Mouse (Mus musculus): Measurements from ENCODE around the gene Bcas3. TPM values are rescaled to one million over a fixed set of nuclear protein-coding genes. Genes with fewer than 3 reads are reported as not detected.

Gene Bcas3
- polyA plus RNA-seq, 1 experiment, result 35.1 TPM

DNA sequence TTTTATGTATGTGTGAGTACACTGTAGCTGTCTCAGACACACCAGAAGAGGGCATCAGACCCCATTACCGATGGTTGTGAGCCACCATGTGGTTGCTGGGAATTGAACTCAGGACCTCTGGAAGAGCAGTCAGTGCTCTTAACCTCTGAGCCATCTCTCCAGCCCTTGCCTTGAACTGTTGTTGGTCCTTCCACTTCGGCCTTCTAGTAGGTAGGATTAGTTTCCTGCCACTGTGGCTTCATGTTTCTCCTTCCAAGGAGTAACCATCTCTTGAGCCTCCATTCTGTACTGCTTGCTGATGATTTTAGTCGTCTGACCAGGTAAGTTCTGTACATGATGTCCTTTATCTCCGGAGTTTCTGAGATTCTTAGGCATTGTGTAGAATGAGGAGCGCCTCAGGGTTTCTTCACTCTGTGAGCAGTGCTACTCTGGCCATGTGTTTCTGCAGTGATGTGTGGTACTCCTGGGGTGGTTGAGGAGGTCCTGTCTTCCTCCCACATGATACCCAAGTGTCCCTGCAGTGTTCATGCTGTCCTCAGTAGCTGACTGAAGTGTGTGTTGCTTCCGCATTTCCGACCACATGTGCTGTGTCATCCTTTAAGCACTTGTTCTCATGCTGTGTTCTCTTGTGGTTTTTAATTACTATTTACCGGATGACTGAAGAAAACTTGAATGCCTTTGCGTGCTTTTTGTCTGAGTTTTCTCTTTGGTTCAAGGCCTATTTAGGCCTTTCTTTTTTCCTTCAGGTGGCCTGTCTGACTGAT lies 29.2 kb upstream of the Bcas3 start:
- peak overlapping the region; percentile 52 for H3K27ac ChIP-seq (ENCODE audit: insufficient read depth, low read depth, low read length)

DNA sequence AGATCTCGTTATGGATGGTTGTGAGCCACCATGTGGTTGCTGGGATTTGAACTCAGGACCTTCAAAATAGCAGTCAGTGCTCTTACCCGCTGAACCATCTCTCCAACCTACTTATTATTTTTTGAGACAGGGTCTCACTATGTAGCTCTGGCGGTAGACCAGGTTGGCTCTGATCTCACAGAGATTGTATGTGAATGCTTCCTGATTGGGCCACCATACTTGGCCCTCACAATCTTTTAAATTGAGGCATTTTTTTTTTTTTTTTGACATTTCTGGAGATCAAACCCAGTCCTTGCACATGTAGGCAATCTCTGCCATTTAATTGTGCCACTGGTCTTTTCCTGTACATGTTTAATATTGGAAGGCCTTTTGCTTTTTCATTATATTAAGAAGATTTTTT lies 24.2 kb upstream of the Bcas3 start:
- Histone ChIP-seq H3K4me3 (ENCODE audit: insufficient read depth, low read length) (no peak overlapping the region), H3K27ac (ENCODE audit: insufficient read depth, low read depth, low read length) (no peak overlapping the region), H3K4me1 (ENCODE audit: control insufficient read depth, insufficient read depth, low read length) (peaks cover 5% of the 10 kb centered on the region)
- TF ChIP-seq POLR2A (IDR thresholded peaks at IDR 0.05; ENCODE audit: borderline replicate concordance, low read depth, low read length) (no peak), CTCF (IDR thresholded peaks at IDR 0.05; ENCODE audit: low read depth, low read length) (no peak)

More for the DNA sequence above, 29.2 kb upstream of the Bcas3 start:
- TF ChIP-seq CTCF (IDR thresholded peaks at IDR 0.05; ENCODE audit: low read depth, low read length) (no peak), POLR2A (IDR thresholded peaks at IDR 0.05; ENCODE audit: borderline replicate concordance, low read depth, low read length) (no peak)
- Histone ChIP-seq H3K4me1 (ENCODE audit: control insufficient read depth, insufficient read depth, low read length) (peaks cover 8% of the 10 kb centered on the region), H3K4me3 (ENCODE audit: insufficient read depth, low read length) (peak overlapping the region; percentile 22; the same call in 1 of the 2 replicates)

DNA sequence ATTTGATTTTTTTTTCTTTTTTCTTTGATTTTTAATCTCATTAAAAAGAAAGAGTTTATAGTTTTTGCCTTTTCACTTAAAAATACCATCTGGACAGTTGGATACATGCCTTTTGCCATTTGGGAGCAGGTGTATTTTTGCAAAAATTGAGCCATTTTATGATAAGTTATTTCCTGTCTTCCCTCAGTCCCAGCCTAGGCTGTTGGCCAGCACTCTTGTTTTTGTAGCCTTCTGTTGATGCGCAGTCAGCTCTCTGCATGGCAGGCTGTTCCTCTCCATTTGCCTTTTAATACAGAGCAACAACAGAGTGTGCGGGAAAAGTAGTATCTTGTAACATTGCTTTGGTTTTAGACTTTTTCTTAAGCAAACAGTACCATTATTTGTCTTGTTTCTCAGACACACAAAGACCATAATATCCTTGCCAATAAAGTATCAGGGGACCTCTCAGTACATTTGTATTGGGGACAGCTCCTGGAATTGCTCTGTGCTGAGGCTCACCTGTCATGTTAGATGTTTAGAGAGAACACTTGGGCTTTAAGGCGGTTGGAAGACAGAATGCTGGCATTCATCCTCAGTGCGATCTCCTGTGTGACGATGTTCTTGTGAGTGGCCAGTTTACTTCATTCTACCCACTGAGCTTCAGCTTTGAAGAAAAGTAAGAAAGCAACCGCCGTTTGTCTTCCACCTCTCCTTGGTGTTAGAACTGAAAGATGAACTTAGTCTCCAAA lies 23.6 kb upstream of the Bcas3 start:
- TF ChIP-seq POLR2A (IDR thresholded peaks at IDR 0.05; ENCODE audit: borderline replicate concordance, low read depth, low read length) (no peak), CTCF (IDR thresholded peaks at IDR 0.05; ENCODE audit: low read depth, low read length) (no peak)
- Histone ChIP-seq H3K4me1 (ENCODE audit: control insufficient read depth, insufficient read depth, low read length) (peaks cover 1% of the 10 kb centered on the region), H3K27ac (ENCODE audit: insufficient read depth, low read depth, low read length) (no peak overlapping the region), H3K4me3 (ENCODE audit: insufficient read depth, low read length) (no peak overlapping the region)

DNA sequence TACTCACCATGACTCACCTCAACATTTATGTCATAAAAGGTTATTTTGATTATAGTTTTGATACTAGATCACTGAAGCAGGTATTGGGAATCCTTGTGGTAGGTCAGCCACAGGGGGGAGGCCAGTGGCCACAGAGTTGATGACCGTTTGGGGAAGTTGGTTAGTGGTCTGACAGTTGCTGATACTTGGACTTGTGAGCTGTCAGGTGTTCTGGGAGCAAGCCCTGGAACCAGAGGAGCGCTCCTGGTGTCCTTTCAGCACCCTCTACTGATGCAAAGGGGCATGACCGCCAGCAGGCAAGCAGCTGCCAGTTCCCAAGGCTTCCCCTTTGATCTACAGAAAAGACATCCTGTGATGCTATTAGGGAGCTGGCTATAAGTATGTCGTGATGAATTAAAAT lies 18.2 kb upstream of the Bcas3 start:
- H3K27ac ChIP-seq (ENCODE audit: insufficient read depth, low read depth, low read length), result no peak overlapping the region
- H3K4me1 ChIP-seq (ENCODE audit: control insufficient read depth, insufficient read depth, low read length), result no peaks in the 10 kb centered on the region
- TF ChIP-seq CTCF (IDR thresholded peaks at IDR 0.05; ENCODE audit: low read depth, low read length) (no peak), POLR2A (IDR thresholded peaks at IDR 0.05; ENCODE audit: borderline replicate concordance, low read depth, low read length) (no peak)
- no peak overlapping the region for H3K4me3 ChIP-seq (ENCODE audit: insufficient read depth, low read length)

DNA sequence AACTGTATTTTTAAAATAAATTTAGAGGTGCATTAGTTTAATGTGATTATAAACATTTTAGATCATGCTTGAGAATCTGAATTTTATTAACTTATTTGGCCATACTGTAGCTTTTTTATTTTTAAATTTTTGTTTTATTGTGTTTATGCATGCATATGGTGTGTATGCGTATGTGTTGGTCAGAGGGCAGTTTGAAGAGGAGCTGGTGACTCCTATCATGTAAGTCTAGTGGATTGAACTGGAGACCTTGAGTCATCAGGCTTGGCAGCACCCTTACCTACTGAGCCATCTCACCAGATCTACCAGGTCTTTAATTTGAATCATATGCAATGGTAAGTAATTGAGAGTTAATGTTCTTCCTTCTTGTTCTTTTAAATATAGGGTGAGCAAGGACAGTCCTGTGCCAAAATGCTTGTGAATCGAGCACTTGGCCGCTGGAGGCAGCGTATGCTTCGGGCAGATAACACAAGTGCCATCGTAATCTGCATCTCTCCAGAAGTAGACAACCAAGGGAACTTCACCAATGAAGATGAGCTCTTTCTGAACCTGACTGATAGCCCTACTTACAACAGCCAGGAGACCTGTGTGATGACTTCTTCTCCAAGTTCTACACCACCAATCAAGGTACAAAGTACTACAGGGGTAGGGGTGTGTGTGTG lies 13.7 kb upstream of the Bcas3 start:
- no peak overlapping the region for H3K4me3 ChIP-seq (ENCODE audit: insufficient read depth, low read length)
- H3K27ac ChIP-seq (ENCODE audit: insufficient read depth, low read depth, low read length), result no peak overlapping the region
- no peak for TF ChIP-seq POLR2A (IDR thresholded peaks at IDR 0.05; ENCODE audit: borderline replicate concordance, low read depth, low read length)
- no peak for TF ChIP-seq CTCF (IDR thresholded peaks at IDR 0.05; ENCODE audit: low read depth, low read length)
- no peaks in the 10 kb centered on the region for H3K4me1 ChIP-seq (ENCODE audit: control insufficient read depth, insufficient read depth, low read length)

DNA sequence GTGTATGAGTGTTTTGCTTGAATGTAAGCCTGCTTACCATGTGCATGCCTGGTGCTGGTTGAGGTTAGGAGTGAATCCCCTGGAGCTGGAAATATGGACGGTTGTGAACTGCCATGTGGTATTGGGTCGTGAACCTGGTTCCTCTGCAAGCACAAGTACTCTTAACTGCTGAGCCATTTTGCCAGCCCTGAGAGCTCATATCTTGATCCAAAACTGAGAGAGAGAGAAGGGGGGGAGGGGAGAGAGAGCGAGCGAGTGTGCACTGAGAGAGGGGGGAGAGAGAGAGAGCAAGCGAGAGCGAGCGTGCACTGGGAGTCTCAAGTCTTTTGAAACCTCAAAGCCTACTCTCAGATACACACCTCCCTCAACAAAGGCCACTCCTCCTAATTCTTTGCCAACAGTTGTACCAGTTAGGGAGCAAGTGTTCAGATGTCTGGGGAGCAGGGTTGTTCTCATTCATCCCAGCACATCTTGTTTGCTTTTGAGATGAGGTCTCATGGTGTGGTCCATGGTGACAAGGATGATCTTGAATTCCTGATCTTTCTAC lies 12.8 kb upstream of the Bcas3 start:
- Histone ChIP-seq H3K27ac (ENCODE audit: insufficient read depth, low read depth, low read length) (no peak overlapping the region), H3K4me3 (ENCODE audit: insufficient read depth, low read length) (no peak overlapping the region), H3K4me1 (ENCODE audit: control insufficient read depth, insufficient read depth, low read length) (no peaks in the 10 kb centered on the region)
- TF ChIP-seq POLR2A (IDR thresholded peaks at IDR 0.05; ENCODE audit: borderline replicate concordance, low read depth, low read length) (no peak), CTCF (IDR thresholded peaks at IDR 0.05; ENCODE audit: low read depth, low read length) (no peak)

DNA sequence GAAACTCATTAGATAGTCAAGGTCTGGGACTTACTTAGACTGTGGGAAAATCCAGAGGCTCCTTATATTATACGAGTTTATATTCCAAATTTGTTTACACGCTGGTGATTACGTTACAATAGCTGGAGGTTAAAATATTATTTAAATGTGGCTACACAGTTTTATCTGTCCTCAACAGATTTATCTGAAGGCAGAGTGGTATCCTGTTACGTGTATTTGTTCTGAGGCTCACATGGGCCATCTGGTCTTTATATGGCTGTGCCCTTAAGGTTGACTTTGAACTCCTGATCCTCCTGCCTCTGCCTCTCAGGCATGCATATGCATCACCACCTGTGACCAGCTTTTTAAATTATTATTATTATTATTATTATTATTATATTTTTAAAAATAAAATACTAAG lies 852 bp downstream of the Bcas3 start:
- TF ChIP-seq CTCF (IDR thresholded peaks at IDR 0.05; ENCODE audit: low read depth, low read length), result no peak
- no peak for TF ChIP-seq POLR2A (IDR thresholded peaks at IDR 0.05; ENCODE audit: borderline replicate concordance, low read depth, low read length)
- Histone ChIP-seq H3K27ac (ENCODE audit: insufficient read depth, low read depth, low read length) (no peak overlapping the region), H3K4me1 (ENCODE audit: control insufficient read depth, insufficient read depth, low read length) (no peaks in the 10 kb centered on the region; the same call in 1 of the 2 replicates), H3K4me3 (ENCODE audit: insufficient read depth, low read length) (0 out of 2 replicates have a peak overlapping the region, but pooled peaks have one; percentile 85)

DNA sequence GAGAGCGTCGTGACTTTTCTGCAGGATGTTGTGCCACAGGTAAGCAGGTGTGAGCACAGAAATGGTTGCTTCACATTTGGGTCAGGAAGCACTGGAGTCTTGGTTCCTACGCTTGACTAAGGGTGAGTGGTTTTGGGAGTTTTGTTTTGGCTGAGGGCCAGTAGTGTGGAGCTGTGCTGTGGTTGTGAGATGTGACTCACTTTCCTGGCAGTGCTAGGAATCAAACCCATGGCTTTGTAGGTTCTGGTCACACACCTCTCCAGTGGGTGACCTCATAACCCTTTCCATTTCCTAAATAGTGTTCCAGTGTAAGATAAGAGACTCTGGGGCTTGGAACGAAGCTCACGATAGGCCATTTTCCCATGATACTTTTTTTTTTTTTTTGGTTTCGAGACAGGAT lies 6.7 kb downstream of the Bcas3 start:
- Histone ChIP-seq H3K4me1 (ENCODE audit: control insufficient read depth, insufficient read depth, low read length) (no peaks in the 10 kb centered on the region; the same call in 1 of the 2 replicates), H3K4me3 (ENCODE audit: insufficient read depth, low read length) (no peak overlapping the region), H3K27ac (ENCODE audit: insufficient read depth, low read depth, low read length) (no peak overlapping the region)
- TF ChIP-seq CTCF (IDR thresholded peaks at IDR 0.05; ENCODE audit: low read depth, low read length), result no peak

DNA sequence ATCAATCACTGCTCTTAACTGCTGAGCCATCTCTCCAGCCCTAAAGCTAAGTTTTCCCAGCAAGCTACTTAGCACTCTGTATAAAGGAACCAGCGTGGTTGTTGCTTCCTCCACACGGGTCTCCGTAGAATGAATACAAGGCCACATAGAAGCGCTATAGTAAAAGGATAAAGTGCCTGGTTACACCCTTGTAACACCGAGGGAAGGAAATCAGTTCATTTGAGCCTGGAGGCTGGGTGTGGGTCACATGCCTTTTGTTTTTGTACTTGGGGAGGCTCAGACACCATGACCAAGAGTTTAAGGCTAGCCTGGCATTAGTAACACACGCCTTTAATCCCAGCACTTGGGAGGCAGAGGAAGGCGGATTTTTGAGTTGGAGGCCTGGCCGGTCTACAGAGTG lies 8.7 kb downstream of the Bcas3 start:
- no peaks in the 10 kb centered on the region; the same call in 1 of the 2 replicates for H3K4me1 ChIP-seq (ENCODE audit: control insufficient read depth, insufficient read depth, low read length)
- H3K27ac ChIP-seq (ENCODE audit: insufficient read depth, low read depth, low read length), result no peak overlapping the region
- H3K4me3 ChIP-seq (ENCODE audit: insufficient read depth, low read length), result no peak overlapping the region
- TF ChIP-seq CTCF (IDR thresholded peaks at IDR 0.05; ENCODE audit: low read depth, low read length) (no peak), POLR2A (IDR thresholded peaks at IDR 0.05; ENCODE audit: borderline replicate concordance, low read depth, low read length) (no peak)
